Mouse (Mus musculus): Measurements from ENCODE around the gene Camkmt. TPM values are rescaled to one million over a fixed set of nuclear protein-coding genes. Genes with fewer than 3 reads are reported as not detected.

Camkmt gene
- polyA plus RNA-seq, 1 experiment from 2014 or later: 16.4 TPM

DNA sequence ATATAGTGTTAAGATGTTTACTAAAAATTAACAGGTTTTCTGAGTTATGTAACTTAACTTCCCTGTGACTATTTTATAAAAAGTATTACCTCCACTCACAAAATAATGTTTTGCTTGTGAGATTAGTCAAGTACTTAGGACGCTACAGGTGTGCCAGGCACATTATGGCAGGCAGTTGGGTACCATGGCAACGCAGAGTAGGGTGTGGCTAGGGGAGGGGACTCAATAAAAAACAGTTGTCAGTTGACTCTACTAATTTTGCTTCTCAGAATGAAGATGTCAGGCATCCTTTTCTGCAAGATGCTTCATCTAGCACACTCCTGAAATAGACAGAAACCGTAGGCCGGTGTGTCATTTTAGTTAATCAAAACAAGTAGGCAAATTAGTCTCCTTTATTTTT, 310.4 kb downstream of the Camkmt start:
- H3K36me3 ChIP-seq (ENCODE audit: control insufficient read depth, insufficient read depth, low read length): no peaks in the 10 kb centered on the region
- no peaks in the 10 kb centered on the region for H3K9me3 ChIP-seq (ENCODE audit: control insufficient read depth, low read length)
- H3K4me2 ChIP-seq (ENCODE audit: low read depth, low read length): no peak overlapping the region
- no peak overlapping the region for H3K9ac ChIP-seq (ENCODE audit: low read depth, low read length)
- H3K27ac ChIP-seq (ENCODE audit: low read length): no peak overlapping the region
- no peak for ATAC-seq
- no peaks in the 10 kb centered on the region for H3K4me1 ChIP-seq (ENCODE audit: control insufficient read depth, insufficient read depth, low read length)
- no peaks in the 10 kb centered on the region for H3K27me3 ChIP-seq (replicated peaks; ENCODE audit: control insufficient read depth, insufficient read depth, low read length)
- H3K4me3 ChIP-seq (ENCODE audit: low read length): no peak overlapping the region
- WGBS: 63% methylated on average over 4 of the region's 4 CpGs

DNA sequence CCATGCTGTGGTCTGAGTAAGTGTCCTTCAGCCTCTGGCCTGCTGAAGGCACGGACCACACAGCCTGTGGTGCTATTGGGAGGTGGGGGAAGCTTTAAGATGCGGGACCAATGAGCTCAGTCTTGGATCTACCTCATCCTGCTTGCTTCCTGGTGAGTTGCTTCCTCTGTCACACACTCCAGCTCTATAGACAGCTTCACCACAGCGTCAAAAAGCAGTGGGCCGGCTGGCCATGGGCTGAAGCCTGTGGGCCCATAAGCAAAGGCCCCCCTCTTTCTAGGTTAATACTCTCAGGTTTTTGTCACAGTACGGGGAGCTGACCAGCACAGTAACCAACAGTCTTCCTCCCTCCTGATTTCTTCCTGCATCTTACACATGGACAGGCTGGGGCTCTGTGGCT, 314.8 kb downstream of the Camkmt start:
- Histone ChIP-seq H3K27ac (ENCODE audit: low read length) (no peak overlapping the region), H3K27me3 (replicated peaks; ENCODE audit: control insufficient read depth, insufficient read depth, low read length) (no peaks in the 10 kb centered on the region), H3K36me3 (ENCODE audit: control insufficient read depth, insufficient read depth, low read length) (no peaks in the 10 kb centered on the region), H3K4me1 (ENCODE audit: control insufficient read depth, insufficient read depth, low read length) (no peaks in the 10 kb centered on the region), H3K4me3 (ENCODE audit: low read length) (no peak overlapping the region), H3K4me2 (ENCODE audit: low read depth, low read length) (no peak overlapping the region), H3K9me3 (ENCODE audit: control insufficient read depth, low read length) (no peaks in the 10 kb centered on the region), H3K9ac (ENCODE audit: low read depth, low read length) (no peak overlapping the region)
- ATAC-seq: no peak
- WGBS: 77% methylated on average over 5 of the region's 5 CpGs

DNA sequence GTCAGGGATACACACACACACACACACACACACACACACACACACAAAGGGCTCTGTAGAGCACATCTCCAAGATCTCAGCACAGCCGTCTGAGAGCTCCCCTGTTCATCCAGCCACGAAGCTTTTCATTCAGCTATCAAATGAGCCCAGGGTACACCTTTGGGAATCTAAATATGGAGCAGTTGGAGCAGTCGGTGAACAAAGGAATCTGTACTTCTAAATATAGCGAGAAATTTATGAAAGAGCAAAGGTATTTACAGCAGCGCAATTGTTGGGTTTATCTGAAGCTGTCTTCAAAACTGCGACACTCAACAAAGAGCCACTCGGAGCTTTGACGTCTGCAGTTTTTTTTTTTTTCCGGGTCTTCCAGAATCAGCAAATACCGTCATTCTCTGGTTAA, 315.8 kb downstream of the Camkmt start:
- H3K9me3 ChIP-seq (ENCODE audit: control insufficient read depth, low read length): no peaks in the 10 kb centered on the region
- H3K4me3 ChIP-seq (ENCODE audit: low read length): no peak overlapping the region
- no peaks in the 10 kb centered on the region for H3K27me3 ChIP-seq (replicated peaks; ENCODE audit: control insufficient read depth, insufficient read depth, low read length)
- no peak overlapping the region for H3K4me2 ChIP-seq (ENCODE audit: low read depth, low read length)
- WGBS: 87% methylated on average over 10 of the region's 10 CpGs
- no peak overlapping the region for H3K27ac ChIP-seq (ENCODE audit: low read length)
- no peaks in the 10 kb centered on the region for H3K4me1 ChIP-seq (ENCODE audit: control insufficient read depth, insufficient read depth, low read length)
- no peaks in the 10 kb centered on the region for H3K36me3 ChIP-seq (ENCODE audit: control insufficient read depth, insufficient read depth, low read length)
- H3K9ac ChIP-seq (ENCODE audit: low read depth, low read length): no peak overlapping the region
- ATAC-seq: no peak

DNA sequence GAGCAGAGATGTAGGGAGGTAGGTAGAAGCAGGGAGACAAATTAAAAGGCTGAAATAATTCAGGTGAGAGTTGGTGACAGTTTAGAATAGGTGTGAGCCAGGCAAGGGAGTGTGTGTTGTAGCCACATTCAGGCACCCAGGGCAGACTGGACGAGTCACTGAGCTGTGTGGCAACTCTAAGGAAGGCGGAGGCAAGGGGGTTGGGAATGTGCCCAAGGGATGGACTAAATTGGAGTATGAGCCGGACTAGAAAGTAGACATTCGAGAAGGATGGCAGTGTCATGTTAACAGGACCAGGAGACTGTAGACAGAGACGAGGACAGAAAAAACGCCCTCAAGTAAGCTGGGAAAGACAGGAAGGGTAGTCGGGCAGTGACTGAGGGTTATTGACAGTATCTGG, 338.5 kb downstream of the Camkmt start:
- no peaks in the 10 kb centered on the region for H3K36me3 ChIP-seq (ENCODE audit: control insufficient read depth, insufficient read depth, low read length)
- H3K4me3 ChIP-seq (ENCODE audit: low read length): no peak overlapping the region
- 81% methylated on average over 7 of the region's 7 CpGs for WGBS
- no peaks in the 10 kb centered on the region for H3K27me3 ChIP-seq (replicated peaks; ENCODE audit: control insufficient read depth, insufficient read depth, low read length)
- no peak for ATAC-seq
- H3K9ac ChIP-seq (ENCODE audit: low read depth, low read length): no peak overlapping the region
- no peak overlapping the region for H3K27ac ChIP-seq (ENCODE audit: low read length)
- H3K4me2 ChIP-seq (ENCODE audit: low read depth, low read length): no peak overlapping the region
- H3K4me1 ChIP-seq (ENCODE audit: control insufficient read depth, insufficient read depth, low read length): no peaks in the 10 kb centered on the region
- H3K9me3 ChIP-seq (ENCODE audit: control insufficient read depth, low read length): no peaks in the 10 kb centered on the region

DNA sequence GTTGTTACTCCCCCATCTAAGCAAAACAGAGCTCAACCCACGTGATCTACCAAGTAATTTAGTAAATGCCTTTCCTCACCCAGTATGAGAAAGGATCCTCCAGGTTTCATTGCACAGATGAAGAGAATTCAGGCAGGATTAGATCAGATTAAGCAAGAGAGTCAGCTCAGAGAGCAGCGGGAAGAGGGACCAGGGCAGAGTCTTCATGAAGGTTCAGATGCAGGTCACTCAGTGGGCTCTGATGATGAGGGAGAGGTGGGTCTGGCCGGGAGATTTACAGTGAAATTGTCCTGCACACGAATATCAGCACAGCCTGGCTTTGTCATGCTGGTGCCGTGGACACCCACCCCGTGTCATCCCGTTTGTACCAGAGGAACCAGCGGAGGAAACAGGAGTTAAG, 342.6 kb downstream of the Camkmt start:
- H3K27ac ChIP-seq (ENCODE audit: low read length): no peak overlapping the region
- no peak overlapping the region for H3K9ac ChIP-seq (ENCODE audit: low read depth, low read length)
- no peaks in the 10 kb centered on the region for H3K4me1 ChIP-seq (ENCODE audit: control insufficient read depth, insufficient read depth, low read length)
- H3K36me3 ChIP-seq (ENCODE audit: control insufficient read depth, insufficient read depth, low read length): no peaks in the 10 kb centered on the region
- ATAC-seq: no peak
- no peak overlapping the region for H3K4me2 ChIP-seq (ENCODE audit: low read depth, low read length)
- no peak overlapping the region for H3K4me3 ChIP-seq (ENCODE audit: low read length)
- 0 out of 2 replicates have a peak, but pooled peaks cover 2% of the 10 kb centered on the region for H3K27me3 ChIP-seq (replicated peaks; ENCODE audit: control insufficient read depth, insufficient read depth, low read length)
- no peaks in the 10 kb centered on the region for H3K9me3 ChIP-seq (ENCODE audit: control insufficient read depth, low read length)
- 44% methylated on average over 8 of the region's 8 CpGs for WGBS

DNA sequence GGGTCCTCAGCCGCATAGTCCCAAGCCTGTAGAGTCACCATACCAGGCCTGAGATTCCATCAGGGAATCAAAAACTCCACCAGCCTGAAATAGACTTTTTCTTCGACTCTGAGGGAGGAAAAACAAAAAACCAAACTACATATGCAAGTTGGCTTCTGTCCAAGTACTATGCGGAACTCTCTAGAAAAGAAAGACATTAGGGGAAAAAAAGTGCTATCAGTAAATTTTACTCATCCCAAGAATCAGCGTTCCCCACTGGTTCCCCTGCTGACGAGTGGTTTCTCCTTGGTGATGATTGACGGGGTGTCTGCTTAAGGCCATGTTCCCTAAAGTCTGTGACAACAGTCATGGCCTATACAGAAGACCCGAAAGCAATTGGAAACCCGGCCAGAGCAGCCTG, 352.7 kb downstream of the Camkmt start:
- no peaks in the 10 kb centered on the region for H3K27me3 ChIP-seq (replicated peaks; ENCODE audit: control insufficient read depth, insufficient read depth, low read length)
- no peaks in the 10 kb centered on the region for H3K9me3 ChIP-seq (ENCODE audit: control insufficient read depth, low read length)
- no peak overlapping the region for H3K9ac ChIP-seq (ENCODE audit: low read depth, low read length)
- H3K4me3 ChIP-seq (ENCODE audit: low read length): no peak overlapping the region
- H3K27ac ChIP-seq (ENCODE audit: low read length): no peak overlapping the region
- no peaks in the 10 kb centered on the region for H3K4me1 ChIP-seq (ENCODE audit: control insufficient read depth, insufficient read depth, low read length)
- 76% methylated on average over 8 of the region's 8 CpGs for WGBS
- no peak overlapping the region for H3K4me2 ChIP-seq (ENCODE audit: low read depth, low read length)
- no peaks in the 10 kb centered on the region for H3K36me3 ChIP-seq (ENCODE audit: control insufficient read depth, insufficient read depth, low read length)
- ATAC-seq: no peak

DNA sequence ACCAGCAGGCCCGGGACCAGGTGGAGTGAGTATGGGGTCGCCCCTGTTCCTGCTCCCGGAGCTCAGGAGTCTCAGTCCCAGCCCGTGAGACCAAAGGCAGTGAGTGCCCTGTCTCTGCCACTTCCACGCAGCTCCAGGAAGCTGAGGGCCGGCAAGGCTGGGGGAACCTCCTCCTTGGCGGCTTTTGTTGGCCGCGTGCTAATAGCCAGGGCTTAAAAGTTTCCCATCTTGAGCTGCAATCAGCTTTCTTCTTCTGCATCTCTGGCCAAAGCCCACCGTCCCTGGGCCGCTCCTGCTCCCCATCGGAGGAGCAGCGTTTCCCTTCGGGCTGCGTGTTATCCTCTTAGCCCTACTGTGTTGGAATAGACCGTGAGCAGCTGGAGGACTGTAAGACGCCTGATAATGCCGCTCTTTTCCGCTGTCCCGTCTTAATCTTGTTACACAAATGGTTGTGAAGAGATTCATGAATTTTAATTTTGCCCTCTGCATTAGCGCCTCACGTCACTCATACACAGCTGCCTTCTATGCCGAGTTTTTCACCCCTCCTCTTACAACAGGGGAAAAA, 364.1 kb downstream of the Camkmt start:
- H3K27me3 ChIP-seq (replicated peaks; ENCODE audit: control insufficient read depth, insufficient read depth, low read length): peaks cover 52% of the 10 kb centered on the region
- no peaks in the 10 kb centered on the region for H3K9me3 ChIP-seq (ENCODE audit: control insufficient read depth, low read length)
- H3K27ac ChIP-seq (ENCODE audit: low read length): no peak overlapping the region
- H3K9ac ChIP-seq (ENCODE audit: low read depth, low read length): no peak overlapping the region
- H3K4me2 ChIP-seq (ENCODE audit: low read depth, low read length): no peak overlapping the region
- H3K4me1 ChIP-seq (ENCODE audit: control insufficient read depth, insufficient read depth, low read length): no peaks in the 10 kb centered on the region
- H3K4me3 ChIP-seq (ENCODE audit: low read length): no peak overlapping the region
- WGBS: 6% methylated on average over 23 of the region's 23 CpGs
- no peak for ATAC-seq
- no peaks in the 10 kb centered on the region for H3K36me3 ChIP-seq (ENCODE audit: control insufficient read depth, insufficient read depth, low read length)

DNA sequence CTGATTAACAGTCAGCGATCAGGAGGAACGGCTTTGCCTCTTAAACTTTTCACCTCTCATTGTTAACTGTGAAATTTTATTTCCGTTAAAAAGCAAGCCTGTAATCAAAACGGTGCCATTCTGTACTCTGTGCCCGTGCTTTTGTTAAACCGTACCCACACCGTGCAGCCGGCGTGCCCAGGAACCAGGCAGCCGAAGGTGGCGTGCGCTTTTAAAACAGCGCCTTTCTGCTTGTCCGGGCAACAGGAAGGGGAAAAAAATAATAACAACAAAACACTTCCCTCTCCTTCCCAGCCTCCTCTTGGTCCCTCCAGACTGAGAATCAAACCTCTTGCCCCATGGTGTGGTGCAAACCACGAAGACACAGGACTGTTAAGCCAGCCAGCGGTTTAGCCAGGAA, 364.7 kb downstream of the Camkmt start:
- ATAC-seq: no peak
- Histone ChIP-seq H3K9me3 (ENCODE audit: control insufficient read depth, low read length) (no peaks in the 10 kb centered on the region), H3K36me3 (ENCODE audit: control insufficient read depth, insufficient read depth, low read length) (no peaks in the 10 kb centered on the region), H3K4me1 (ENCODE audit: control insufficient read depth, insufficient read depth, low read length) (no peaks in the 10 kb centered on the region), H3K4me2 (ENCODE audit: low read depth, low read length) (no peak overlapping the region), H3K9ac (ENCODE audit: low read depth, low read length) (no peak overlapping the region), H3K4me3 (ENCODE audit: low read length) (no peak overlapping the region), H3K27me3 (replicated peaks; ENCODE audit: control insufficient read depth, insufficient read depth, low read length) (peaks cover 58% of the 10 kb centered on the region), H3K27ac (ENCODE audit: low read length) (no peak overlapping the region)
- WGBS: 5% methylated on average over 16 of the region's 16 CpGs

DNA sequence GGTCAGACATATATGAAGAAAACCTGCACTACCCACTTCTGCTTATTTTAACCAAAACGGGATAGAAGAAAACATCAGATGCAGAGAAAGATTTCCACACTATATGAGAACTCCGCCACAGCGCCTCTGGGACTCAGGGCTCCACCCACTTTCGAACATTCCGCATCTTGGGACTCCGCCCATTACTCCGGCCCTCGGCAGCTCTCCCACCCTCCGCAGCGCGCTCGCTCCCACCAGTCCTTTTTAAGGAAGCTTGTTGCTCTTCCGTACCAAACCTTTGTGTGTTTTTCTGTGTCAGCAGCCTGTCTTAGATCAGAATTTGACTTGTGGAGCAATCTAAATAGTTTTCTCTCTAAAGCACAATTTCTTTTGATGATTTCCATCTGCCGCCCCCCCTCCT, 367.7 kb downstream of the Camkmt start:
- no peak overlapping the region for H3K9ac ChIP-seq (ENCODE audit: low read depth, low read length)
- WGBS: 5% methylated on average over 14 of the region's 14 CpGs
- no peak overlapping the region for H3K27ac ChIP-seq (ENCODE audit: low read length)
- ATAC-seq: no peak
- peaks cover 66% of the 10 kb centered on the region for H3K27me3 ChIP-seq (replicated peaks; ENCODE audit: control insufficient read depth, insufficient read depth, low read length)
- no peaks in the 10 kb centered on the region for H3K4me1 ChIP-seq (ENCODE audit: control insufficient read depth, insufficient read depth, low read length)
- no peak overlapping the region for H3K4me2 ChIP-seq (ENCODE audit: low read depth, low read length)
- H3K4me3 ChIP-seq (ENCODE audit: low read length): no peak overlapping the region
- no peaks in the 10 kb centered on the region for H3K9me3 ChIP-seq (ENCODE audit: control insufficient read depth, low read length)
- H3K36me3 ChIP-seq (ENCODE audit: control insufficient read depth, insufficient read depth, low read length): no peaks in the 10 kb centered on the region

DNA sequence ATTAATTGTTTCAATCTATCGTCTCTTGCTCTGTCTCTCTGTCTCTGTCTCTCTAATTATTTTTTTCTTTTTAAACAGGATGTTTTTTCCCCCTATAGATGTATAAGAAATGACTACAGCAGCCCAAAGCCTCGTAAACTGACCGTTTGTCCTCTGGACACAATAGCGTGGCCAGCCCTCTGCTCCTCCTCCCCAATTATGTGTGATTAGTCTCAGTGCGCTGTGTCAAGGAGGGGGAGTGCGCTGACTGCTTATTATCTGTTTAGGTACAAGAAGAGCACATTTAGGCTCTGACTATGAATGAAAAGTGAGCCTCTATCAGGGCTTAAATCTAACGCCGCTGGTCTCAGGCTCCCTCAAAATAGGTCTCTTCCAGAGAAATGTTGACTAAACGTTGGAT, 368.2 kb downstream of the Camkmt start:
- Histone ChIP-seq H3K4me1 (ENCODE audit: control insufficient read depth, insufficient read depth, low read length) (no peaks in the 10 kb centered on the region), H3K4me2 (ENCODE audit: low read depth, low read length) (no peak overlapping the region), H3K36me3 (ENCODE audit: control insufficient read depth, insufficient read depth, low read length) (no peaks in the 10 kb centered on the region), H3K27me3 (replicated peaks; ENCODE audit: control insufficient read depth, insufficient read depth, low read length) (peaks cover 61% of the 10 kb centered on the region), H3K9ac (ENCODE audit: low read depth, low read length) (no peak overlapping the region), H3K4me3 (ENCODE audit: low read length) (no peak overlapping the region), H3K27ac (ENCODE audit: low read length) (no peak overlapping the region), H3K9me3 (ENCODE audit: control insufficient read depth, low read length) (no peaks in the 10 kb centered on the region)
- no peak for ATAC-seq
- 13% methylated on average over 9 of the region's 9 CpGs for WGBS

Measured in intestine, embryonic 16.5 days (tissue).